8 mouse cellular contexts compared by ENCODE assay signal in genomic region chr1:36089481-36089880, GRCm38 (mm10). TPM values are rescaled to one million over a fixed set of nuclear protein-coding genes. Genes with fewer than 3 reads are reported as not detected.
DNase-seq lines count a peak whose midpoint lies in the region; ATAC-seq and TF ChIP-seq lines count a peak whose summit lies in the region.

No protein-coding gene starts in this region.

- H3K36me3 ChIP-seq in heart, embryonic 13.5 days: peaks cover 44% of the 10 kb centered on the region
- H3K36me3 ChIP-seq in heart, adult 2 months (ENCODE audit: control insufficient read depth, insufficient read depth, low read length): no peaks in the 10 kb centered on the region
- peaks cover 20 to 23% of the 10 kb centered on the region in 2 experiments for H3K36me3 ChIP-seq in MEL (ENCODE audit: control insufficient read depth in 1 of 2, insufficient read depth in 2 of 2, low read length in 2 of 2)
- peaks cover 37% of the 10 kb centered on the region for H3K36me3 ChIP-seq in hindbrain, embryonic 12.5 days
- H3K36me3 ChIP-seq in midbrain, embryonic 11.5 days (ENCODE audit: control insufficient read depth, insufficient read depth, low read length): peaks cover 7% of the 10 kb centered on the region

- H3K27ac ChIP-seq in heart, embryonic 13.5 days (replicated peaks): peak overlapping the region; percentile 68
- H3K27ac ChIP-seq in heart, adult 2 months: no peak overlapping the region
- no peak overlapping the region for H3K27ac ChIP-seq in MEL (ENCODE audit: control insufficient read depth, low read depth, low read length)
- peak overlapping the region; percentile 52; the same call in 1 of the 2 replicates for H3K27ac ChIP-seq in hindbrain, embryonic 12.5 days
- H3K27ac ChIP-seq in midbrain, embryonic 11.5 days (ENCODE audit: low read depth, low read length): no peak overlapping the region

- no peaks in the 10 kb centered on the region for H3K27me3 ChIP-seq in heart, embryonic 13.5 days (replicated peaks)
- no peaks in the 10 kb centered on the region for H3K27me3 ChIP-seq in heart, adult 2 months (ENCODE audit: control insufficient read depth, insufficient read depth, low read length)
- no peaks in the 10 kb centered on the region for H3K27me3 ChIP-seq in MEL (ENCODE audit: control insufficient read depth in 1 of 2, insufficient read depth in 2 of 2, low read length in 2 of 2)
- H3K27me3 ChIP-seq in hindbrain, embryonic 12.5 days: no peaks in the 10 kb centered on the region
- H3K27me3 ChIP-seq in midbrain, embryonic 11.5 days (ENCODE audit: control insufficient read depth, insufficient read depth, low read length): no peaks in the 10 kb centered on the region

- no peak overlapping the region for H3K4me2 ChIP-seq in heart, embryonic 13.5 days
- H3K4me2 ChIP-seq in hindbrain, embryonic 12.5 days (replicated peaks): no peak overlapping the region
- no peak overlapping the region for H3K4me2 ChIP-seq in midbrain, embryonic 11.5 days

- TF ChIP-seq EP300 in heart, adult 2 months (IDR thresholded peaks at IDR 0.05; ENCODE audit: insufficient read depth, low read depth, low read length): no peak
- TF ChIP-seq EP300 in MEL (IDR thresholded peaks at IDR 0.05; ENCODE audit: low read depth in 1 of 2, low read length in 2 of 2): no peak

- intact Hi-C loops in heart, adult 2 months (cut with DNase I): no loop called here

- DNase-seq in heart, adult 2 months: no peak
- peak; percentile 35 for DNase-seq in MEL (ENCODE audit: low read depth, low spot score)
- no peak for DNase-seq in midbrain, embryonic 11.5 days (ENCODE audit: low spot score, missing footprints)
- no peak for DNase-seq in cerebellum, adult 8-10 months
- DNase-seq in frontal cortex, postnatal 36 days (ENCODE audit: low spot score in 2 of 2): no peak
- DNase-seq in layer of hippocampus, adult 18-20 months (ENCODE audit: low spot score in 2 of 2): no peak

- H3K9ac ChIP-seq in heart, embryonic 13.5 days: peak overlapping the region; percentile 60; the same call in 1 of the 2 replicates
- H3K9ac ChIP-seq in heart, adult 2 months (ENCODE audit: low read depth, low read length): no peak overlapping the region
- H3K9ac ChIP-seq in MEL (ENCODE audit: control insufficient read depth, low read depth, low read length, poor library complexity, severe bottlenecking): no peak overlapping the region
- 0 out of 2 replicates have a peak overlapping the region, but pooled peaks have one; percentile 13 for H3K9ac ChIP-seq in hindbrain, embryonic 12.5 days
- H3K9ac ChIP-seq in midbrain, embryonic 11.5 days (ENCODE audit: low read length): peak overlapping the region; percentile 25; the same call in 1 of the 2 replicates

- H3K9me3 ChIP-seq in heart, embryonic 13.5 days: no peaks in the 10 kb centered on the region
- H3K9me3 ChIP-seq in MEL (replicated peaks; ENCODE audit: insufficient read depth, low read length): no peaks in the 10 kb centered on the region
- H3K9me3 ChIP-seq in hindbrain, embryonic 12.5 days (replicated peaks): no peaks in the 10 kb centered on the region
- no peaks in the 10 kb centered on the region for H3K9me3 ChIP-seq in midbrain, embryonic 11.5 days (ENCODE audit: control insufficient read depth, low read length)

- no peak overlapping the region for H3K4me3 ChIP-seq in heart, embryonic 13.5 days
- H3K4me3 ChIP-seq in heart, adult 2 months: no peak overlapping the region
- H3K4me3 ChIP-seq in MEL (ENCODE audit: control insufficient read depth in 1 of 2, insufficient read depth in 1 of 2, low read depth in 2 of 2, low read length in 2 of 2): no peak overlapping the region
- no peak overlapping the region for H3K4me3 ChIP-seq in hindbrain, embryonic 12.5 days
- no peak overlapping the region for H3K4me3 ChIP-seq in midbrain, embryonic 11.5 days (ENCODE audit: low read depth, low read length)

- TF ChIP-seq POLR2A in heart, adult 2 months (IDR thresholded peaks at IDR 0.05; ENCODE audit: insufficient read depth, low read depth, low read length): no peak
- TF ChIP-seq POLR2A in MEL (IDR thresholded peaks at IDR 0.05; ENCODE audit: control insufficient read depth in 1 of 2, insufficient read depth in 1 of 2, low read depth in 1 of 2, low read length in 2 of 2, poor library complexity in 1 of 2): no peak

- TF ChIP-seq RAD21 in MEL (IDR thresholded peaks at IDR 0.05; ENCODE audit: low read depth, low read length): no peak

- TF ChIP-seq CTCF in heart, adult 2 months (IDR thresholded peaks at IDR 0.05): no peak
- TF ChIP-seq CTCF in MEL (IDR thresholded peaks at IDR 0.05 in 2 of 3, conservative IDR thresholded peaks at IDR 0.05 in 1 of 3; ENCODE audit: control insufficient read depth in 1 of 3, insufficient read depth in 1 of 3, low read depth in 2 of 3, low read length in 3 of 3, poor library complexity in 1 of 3, severe bottlenecking in 1 of 3): no peak

- no peak for ATAC-seq in heart, embryonic 13.5 days (ENCODE audit: extremely low read depth, insufficient number of reproducible peaks, low FRiP score, low TSS enrichment)
- peak; percentile 13; the same call in 1 of the 2 replicates for ATAC-seq in hindbrain, embryonic 12.5 days (ENCODE audit: low FRiP score)
- ATAC-seq in midbrain, embryonic 11.5 days (ENCODE audit: low FRiP score): no peak

- H3K79me2 ChIP-seq in heart, adult 2 months (replicated peaks; ENCODE audit: control insufficient read depth, insufficient read depth, low read length): no peaks in the 10 kb centered on the region
- H3K79me2 ChIP-seq in MEL (ENCODE audit: control insufficient read depth, insufficient read depth, low read length, poor library complexity): peaks cover 40% of the 10 kb centered on the region

- 33% methylated on average over 1 of the region's 1 CpGs for WGBS in heart, embryonic 13.5 days
- WGBS in heart, adult 2 months: 40% methylated on average over 1 of the region's 1 CpGs
- 24% methylated on average over 1 of the region's 1 CpGs for WGBS in hindbrain, embryonic 12.5 days
- 23% methylated on average over 1 of the region's 1 CpGs for WGBS in midbrain, embryonic 11.5 days

- peaks cover 54% of the 10 kb centered on the region for H3K4me1 ChIP-seq in heart, embryonic 13.5 days
- H3K4me1 ChIP-seq in heart, adult 2 months (ENCODE audit: control insufficient read depth, insufficient read depth, low read length): peaks cover 8% of the 10 kb centered on the region
- peaks cover 20 to 35% of the 10 kb centered on the region in 2 experiments for H3K4me1 ChIP-seq in MEL (ENCODE audit: control insufficient read depth in 1 of 2, insufficient read depth in 2 of 2, low read length in 2 of 2)
- peaks cover 35% of the 10 kb centered on the region for H3K4me1 ChIP-seq in hindbrain, embryonic 12.5 days
- peaks cover 16% of the 10 kb centered on the region for H3K4me1 ChIP-seq in midbrain, embryonic 11.5 days (ENCODE audit: control insufficient read depth, insufficient read depth, low read length)

TF ChIP-seq in MEL, 35 proteins besides CTCF, POLR2A, EP300 and RAD21:
- TF ChIP-seq POLR2AphosphoS2 (IDR thresholded peaks at IDR 0.05; ENCODE audit: low read length): no peak
- no peak for TF ChIP-seq MXI1 (IDR thresholded peaks at IDR 0.05; ENCODE audit: low read depth, low read length)
- TF ChIP-seq BHLHE40 (IDR thresholded peaks at IDR 0.05; ENCODE audit: borderline replicate concordance, low read depth, low read length): no peak
- peak; percentile 52; the same call in 1 of the 2 replicates for TF ChIP-seq USF1 (IDR thresholded peaks at IDR 0.05; ENCODE audit: low read depth, low read length)
- no peak for TF ChIP-seq ZMIZ1 (IDR thresholded peaks at IDR 0.05; ENCODE audit: low read depth, low read length)

RNA-seq across cellular contexts. Expression of gene Hs6st1, which starts 21.3 kb away (rescaled TPM):
- polyA plus RNA-seq in heart, embryonic 13.5 days (2015; fragmentation: Nextera tagmentation; extraction: Ambion mirVana): 4.2 and 4.4 TPM in 2 replicates
- total RNA-seq in heart, adult 2 months (2021): 10 to 100 TPM; 22.8 to 23.0 TPM
- 25.3 and 28.9 TPM in 2 replicates for polyA plus RNA-seq in heart, adult 2 months (2012; rRNA removed)
- total RNA-seq in MEL (2012; rRNA removed): 30.3 and 33.0 TPM in 2 replicates
- 10 to 100 TPM; 45.7 to 52.0 TPM for polyA plus RNA-seq in MEL (2012; ENCODE audit: insufficient read depth in 1 of 2, insufficient read length in 2 of 2, low read depth in 1 of 2, low replicate concordance in 2 of 2, missing spikeins in 1 of 2)
- polyA plus RNA-seq in hindbrain, embryonic 12.5 days (2016; fragmentation: Nextera tagmentation; extraction: Ambion mirVana): 20.5 and 22.0 TPM in 2 replicates
- 16.7 and 20.3 TPM in 2 replicates for polyA plus RNA-seq in midbrain, embryonic 11.5 days (2014; fragmentation: Nextera tagmentation; extraction: Ambion mirVana)
- total RNA-seq in layer of hippocampus, adult 18-20 months (2021): 10 to 100 TPM; 38.6 to 39.5 TPM

Comparison
In these comparisons a context has a peak if more than half of its experiments do, and no peak if none do; other contexts are left out.
1. H3K27ac ChIP-seq: peak in heart, embryonic 13.5 days (single experiment) and hindbrain, embryonic 12.5 days (single experiment); none in heart, adult 2 months (single experiment), MEL (single experiment) and midbrain, embryonic 11.5 days (single experiment).
2. H3K9ac ChIP-seq: peak in heart, embryonic 13.5 days (single experiment), hindbrain, embryonic 12.5 days (single experiment) and midbrain, embryonic 11.5 days (single experiment); none in heart, adult 2 months (single experiment) and MEL (single experiment).